ENCODE assay signal across 13 mouse cellular contexts in the genomic region with DNA sequence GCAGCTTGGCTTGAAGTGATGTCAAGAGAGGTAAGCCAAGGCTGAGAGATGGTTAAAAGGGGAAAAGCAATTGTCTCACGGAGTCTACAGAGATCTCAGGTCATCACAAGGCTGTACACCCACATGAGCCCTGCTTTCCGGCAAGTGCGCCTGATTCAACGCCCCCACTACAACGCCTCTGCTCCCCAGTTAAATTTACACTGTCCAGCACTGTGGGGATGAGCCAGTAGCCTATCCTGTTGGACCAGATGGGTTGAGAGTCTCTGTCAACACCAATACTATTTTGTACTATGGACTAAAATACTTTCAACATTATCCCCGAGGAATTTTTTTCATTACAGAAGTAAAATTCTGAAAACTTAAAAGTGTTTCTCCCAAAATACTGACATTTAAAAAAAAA.
"Had no signal": no experiment of that assay in that cellular context is flagged by ENCODE, and none has a peak within 500 bp of the region (broad histone marks: within the 10 kb centered on the region; RNA-seq: fewer than 3 reads in every experiment).

No protein-coding gene starts in this region.

- H3K4me3 ChIP-seq: kidney, embryonic 15.5 days; limb, embryonic 13.5 days; liver, embryonic 15.5 days; neural tube, embryonic 12.5 days; stomach, embryonic 15.5 days had no signal

- ATAC-seq: intestine, embryonic 16.5 days; lung, postnatal 0 days had no signal

- DNase-seq: kidney, adult 2 months; kidney, postnatal 14 days; lung, adult 2 months; lung, postnatal 36 days; midbrain, embryonic 14.5 days; thymus, postnatal 36 days had no signal

- H3K27ac ChIP-seq: kidney, embryonic 15.5 days; limb, embryonic 13.5 days; liver, embryonic 15.5 days; neural tube, embryonic 12.5 days; stomach, embryonic 15.5 days had no signal
